Mouse (Mus musculus): ENCODE data around the gene Enpp7. TPM values are rescaled to one million over a fixed set of nuclear protein-coding genes. Genes with fewer than 3 reads are reported as not detected.

Gene Enpp7
- polyA plus RNA-seq (2012; ENCODE audit: insufficient read depth, insufficient read length, low replicate concordance, missing spikeins) = not detected in 2 replicates

DNA sequence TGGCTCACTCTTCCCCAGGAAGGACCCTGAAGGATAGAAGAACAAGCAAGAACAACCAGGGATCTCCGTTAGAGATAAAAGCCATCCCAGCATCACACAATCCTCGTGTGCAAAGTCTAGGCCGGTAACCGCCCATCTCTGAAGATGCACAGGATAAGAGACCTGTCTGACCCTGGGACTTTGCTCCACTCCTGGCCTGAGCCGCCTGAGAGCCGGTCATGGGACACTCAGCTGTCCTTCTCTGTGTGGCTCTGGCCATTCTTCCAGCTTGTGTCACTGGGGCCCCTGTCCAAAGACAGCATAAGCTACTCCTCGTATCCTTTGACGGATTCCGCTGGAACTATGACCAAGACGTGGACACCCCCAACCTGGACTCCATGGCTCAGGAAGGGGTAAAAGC is at the start of gene Enpp7:
Enpp7 (plus strand) TSS at position 190 of the 400 bp plus-strand sequence.
- 93% methylated on average over 10 of the region's 10 CpGs for WGBS
- Histone ChIP-seq H3K27ac (ENCODE audit: insufficient read depth, low read depth, low read length) (no peak within 1 kb of the TSS), H3K4me1 (ENCODE audit: control insufficient read depth, insufficient read depth, low read length) (peaks cover 26% of the 10 kb centered on the region), H3K4me3 (ENCODE audit: insufficient read depth, low read depth, low read length) (no peak within 1 kb of the TSS)
- TF ChIP-seq POLR2A (IDR thresholded peaks at IDR 0.05; ENCODE audit: insufficient read depth, low read depth, low read length) (no peak), CTCF (IDR thresholded peaks at IDR 0.05; ENCODE audit: insufficient read depth, low read depth, low read length) (no peak)

GRCm38 (mm10) chr11:118939731-118940130 is 48.3 kb upstream of the Enpp7 start:
- H3K27ac ChIP-seq (ENCODE audit: insufficient read depth, low read depth, low read length) = no peak overlapping the region
- no peak overlapping the region for H3K4me3 ChIP-seq (ENCODE audit: insufficient read depth, low read depth, low read length)
- no peak for TF ChIP-seq POLR2A (IDR thresholded peaks at IDR 0.05; ENCODE audit: insufficient read depth, low read depth, low read length)
- no peak for TF ChIP-seq CTCF (IDR thresholded peaks at IDR 0.05; ENCODE audit: insufficient read depth, low read depth, low read length)
- 91% methylated on average over 4 of the region's 4 CpGs for WGBS
- H3K4me1 ChIP-seq (ENCODE audit: control insufficient read depth, insufficient read depth, low read length) = peaks cover 10% of the 10 kb centered on the region

GRCm38 (mm10) chr11:118940539-118940938 is 47.4 kb upstream of the Enpp7 start:
- Histone ChIP-seq H3K4me3 (ENCODE audit: insufficient read depth, low read depth, low read length) (no peak overlapping the region), H3K4me1 (ENCODE audit: control insufficient read depth, insufficient read depth, low read length) (peaks cover 10% of the 10 kb centered on the region), H3K27ac (ENCODE audit: insufficient read depth, low read depth, low read length) (no peak overlapping the region)
- TF ChIP-seq CTCF (IDR thresholded peaks at IDR 0.05; ENCODE audit: insufficient read depth, low read depth, low read length) = no peak
- no peak for TF ChIP-seq POLR2A (IDR thresholded peaks at IDR 0.05; ENCODE audit: insufficient read depth, low read depth, low read length)
- 48% methylated on average over 11 of the region's 11 CpGs for WGBS

DNA sequence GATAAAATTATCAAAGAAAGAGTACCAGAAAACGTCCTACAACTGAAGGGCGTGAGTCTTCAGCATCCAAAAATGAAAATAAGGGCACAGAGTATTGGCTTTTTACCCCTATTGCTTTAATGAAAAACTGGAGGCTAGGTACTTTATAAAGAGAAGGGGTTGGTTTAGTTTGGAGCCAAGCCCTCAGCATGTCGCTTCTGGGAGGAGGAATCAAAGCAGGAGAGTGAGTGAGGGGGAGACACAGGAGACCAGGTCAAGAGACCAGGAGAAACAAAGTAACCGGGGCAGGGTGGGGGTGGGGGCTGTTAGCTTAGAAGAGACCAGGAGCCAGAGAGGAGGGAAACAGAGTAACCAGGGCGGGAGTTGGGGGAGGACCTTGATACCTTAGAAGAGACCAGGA is 46.7 kb upstream of the Enpp7 start:
- Histone ChIP-seq H3K4me1 (ENCODE audit: control insufficient read depth, insufficient read depth, low read length) (peaks cover 10% of the 10 kb centered on the region), H3K4me3 (ENCODE audit: insufficient read depth, low read depth, low read length) (no peak overlapping the region), H3K27ac (ENCODE audit: insufficient read depth, low read depth, low read length) (no peak overlapping the region)
- 41% methylated on average over 5 of the region's 5 CpGs for WGBS
- TF ChIP-seq POLR2A (IDR thresholded peaks at IDR 0.05; ENCODE audit: insufficient read depth, low read depth, low read length) = no peak
- no peak for TF ChIP-seq CTCF (IDR thresholded peaks at IDR 0.05; ENCODE audit: insufficient read depth, low read depth, low read length)

GRCm38 (mm10) chr11:118945868-118946267 is 42.1 kb upstream of the Enpp7 start:
- TF ChIP-seq POLR2A (IDR thresholded peaks at IDR 0.05; ENCODE audit: insufficient read depth, low read depth, low read length) (no peak), CTCF (IDR thresholded peaks at IDR 0.05; ENCODE audit: insufficient read depth, low read depth, low read length) (no peak)
- Histone ChIP-seq H3K4me3 (ENCODE audit: insufficient read depth, low read depth, low read length) (no peak overlapping the region), H3K4me1 (ENCODE audit: control insufficient read depth, insufficient read depth, low read length) (peaks cover 4% of the 10 kb centered on the region; the same call in 1 of the 2 replicates), H3K27ac (ENCODE audit: insufficient read depth, low read depth, low read length) (no peak overlapping the region)
- WGBS = 97% methylated on average over 8 of the region's 8 CpGs

DNA sequence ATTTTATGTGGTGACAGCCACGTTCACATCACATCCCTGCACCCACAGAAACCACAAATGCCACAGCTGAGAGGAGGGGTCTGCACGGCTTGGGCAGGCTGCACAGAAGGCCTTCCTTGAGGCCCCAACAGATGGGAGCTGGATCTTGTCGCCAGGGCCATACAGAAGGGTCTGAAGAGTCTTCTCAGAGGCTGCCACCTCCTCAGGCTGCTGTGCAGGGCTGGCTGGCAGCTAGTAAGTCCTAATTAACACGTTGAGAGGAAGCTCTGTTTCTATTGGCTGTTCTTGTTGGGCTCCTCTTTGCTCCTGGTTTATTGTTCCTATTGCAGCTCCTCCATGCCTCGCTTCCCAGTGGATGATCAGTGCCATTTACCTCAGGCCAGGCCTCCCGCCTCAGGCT is 33.0 kb upstream of the Enpp7 start:
- Histone ChIP-seq H3K27ac (ENCODE audit: insufficient read depth, low read depth, low read length) (peak overlapping the region; percentile 23; the same call in 1 of the 2 replicates), H3K4me1 (ENCODE audit: control insufficient read depth, insufficient read depth, low read length) (peaks cover 50% of the 10 kb centered on the region), H3K4me3 (ENCODE audit: insufficient read depth, low read depth, low read length) (no peak overlapping the region)
- TF ChIP-seq CTCF (IDR thresholded peaks at IDR 0.05; ENCODE audit: insufficient read depth, low read depth, low read length) (no peak), POLR2A (IDR thresholded peaks at IDR 0.05; ENCODE audit: insufficient read depth, low read depth, low read length) (no peak)
- WGBS = 23% methylated on average over 6 of the region's 6 CpGs

DNA sequence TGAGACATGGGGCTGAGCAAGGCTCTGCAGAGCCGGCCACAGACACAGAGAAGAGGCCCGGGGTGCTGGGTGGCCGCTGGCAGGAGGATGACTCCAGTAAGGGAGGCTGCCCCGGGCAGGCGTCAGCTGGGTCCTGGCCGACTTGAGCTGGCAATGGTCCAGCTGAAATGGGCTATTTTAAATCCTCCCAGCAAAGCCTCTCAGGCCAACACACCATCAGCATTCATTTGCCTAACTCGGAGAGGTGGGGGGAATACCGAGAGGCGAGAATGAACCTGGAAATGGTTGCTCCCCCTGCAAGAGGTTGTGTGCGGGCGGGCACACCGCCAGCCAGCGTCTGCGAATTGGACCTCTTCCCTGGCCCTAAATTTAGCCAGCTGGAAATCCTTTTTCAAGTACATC is 30.9 kb upstream of the Enpp7 start:
- TF ChIP-seq POLR2A (IDR thresholded peaks at IDR 0.05; ENCODE audit: insufficient read depth, low read depth, low read length) (no peak), CTCF (IDR thresholded peaks at IDR 0.05; ENCODE audit: insufficient read depth, low read depth, low read length) (no peak)
- no peak overlapping the region for H3K4me3 ChIP-seq (ENCODE audit: insufficient read depth, low read depth, low read length)
- H3K27ac ChIP-seq (ENCODE audit: insufficient read depth, low read depth, low read length) = no peak overlapping the region
- H3K4me1 ChIP-seq (ENCODE audit: control insufficient read depth, insufficient read depth, low read length) = peaks cover 62% of the 10 kb centered on the region
- WGBS = 31% methylated on average over 14 of the region's 14 CpGs

DNA sequence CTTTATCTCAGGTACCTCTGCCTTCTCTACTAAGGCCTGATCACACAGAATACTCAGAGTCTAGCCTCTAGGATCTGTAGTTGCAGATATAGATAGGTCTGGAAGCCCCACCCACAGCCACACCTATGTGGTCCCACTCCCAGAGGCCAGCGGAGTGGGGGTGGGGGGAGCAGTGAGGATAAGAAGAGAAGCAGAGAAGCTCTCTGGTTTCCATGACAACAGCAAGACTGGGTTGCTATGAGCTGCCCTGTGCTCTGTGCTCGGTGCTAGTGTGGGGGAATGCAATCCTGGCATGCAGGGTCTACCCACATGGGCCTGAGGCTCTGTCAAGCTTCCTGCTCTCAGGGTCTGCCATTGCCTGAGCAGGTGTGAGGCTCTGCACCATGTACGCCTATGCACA is 27.3 kb upstream of the Enpp7 start:
- no peak for TF ChIP-seq CTCF (IDR thresholded peaks at IDR 0.05; ENCODE audit: insufficient read depth, low read depth, low read length)
- TF ChIP-seq POLR2A (IDR thresholded peaks at IDR 0.05; ENCODE audit: insufficient read depth, low read depth, low read length) = no peak
- WGBS = 36% methylated on average over 3 of the region's 3 CpGs
- Histone ChIP-seq H3K4me1 (ENCODE audit: control insufficient read depth, insufficient read depth, low read length) (peaks cover 61% of the 10 kb centered on the region), H3K4me3 (ENCODE audit: insufficient read depth, low read depth, low read length) (no peak overlapping the region), H3K27ac (ENCODE audit: insufficient read depth, low read depth, low read length) (0 out of 2 replicates have a peak overlapping the region, but pooled peaks have one; percentile 33)

DNA sequence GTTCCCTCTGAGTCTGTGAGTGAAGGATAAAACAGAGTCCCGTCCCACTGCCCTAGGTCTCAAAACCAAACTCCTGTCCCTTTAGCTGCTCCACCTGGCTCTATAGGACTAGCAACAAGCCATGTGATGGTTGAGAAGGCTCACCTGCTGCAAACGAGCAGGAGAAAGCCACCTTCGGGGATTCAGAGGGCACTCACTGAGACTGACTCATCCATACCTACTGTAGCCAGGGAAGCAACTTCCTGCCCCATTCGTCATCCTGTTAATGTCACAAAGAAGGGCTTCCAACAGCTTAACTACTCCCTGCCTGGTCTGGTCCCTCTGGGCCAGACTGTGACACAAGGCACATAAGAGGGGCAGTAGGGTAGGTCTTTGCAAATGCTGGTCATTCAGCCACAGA is 25.5 kb upstream of the Enpp7 start:
- H3K4me3 ChIP-seq (ENCODE audit: insufficient read depth, low read depth, low read length) = no peak overlapping the region
- 62% methylated on average over 4 of the region's 4 CpGs for WGBS
- H3K27ac ChIP-seq (ENCODE audit: insufficient read depth, low read depth, low read length) = no peak overlapping the region
- peaks cover 49% of the 10 kb centered on the region for H3K4me1 ChIP-seq (ENCODE audit: control insufficient read depth, insufficient read depth, low read length)
- TF ChIP-seq POLR2A (IDR thresholded peaks at IDR 0.05; ENCODE audit: insufficient read depth, low read depth, low read length) = no peak
- TF ChIP-seq CTCF (IDR thresholded peaks at IDR 0.05; ENCODE audit: insufficient read depth, low read depth, low read length) = no peak

DNA sequence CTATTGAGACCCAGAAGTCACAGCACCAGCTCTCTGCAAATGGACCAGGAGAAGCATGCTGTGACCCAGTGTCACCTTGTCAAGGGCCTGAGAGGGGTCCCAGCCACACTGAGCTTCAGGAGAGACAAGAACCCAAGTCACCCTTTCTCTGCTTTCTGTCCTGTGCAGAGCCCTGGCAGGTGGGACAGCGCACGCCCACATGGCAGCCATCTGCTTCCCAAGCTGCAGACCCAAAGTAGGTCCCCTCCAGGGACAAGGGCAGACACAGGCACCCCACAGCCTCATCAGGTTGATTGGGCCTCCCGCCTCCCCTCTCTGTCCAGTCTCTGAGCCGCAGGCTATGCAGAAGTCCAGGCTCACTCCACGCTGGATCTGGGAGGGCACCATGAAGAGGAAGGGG is 24.1 kb upstream of the Enpp7 start:
- TF ChIP-seq CTCF (IDR thresholded peaks at IDR 0.05; ENCODE audit: insufficient read depth, low read depth, low read length) (no peak), POLR2A (IDR thresholded peaks at IDR 0.05; ENCODE audit: insufficient read depth, low read depth, low read length) (no peak)
- Histone ChIP-seq H3K4me1 (ENCODE audit: control insufficient read depth, insufficient read depth, low read length) (peaks cover 44% of the 10 kb centered on the region), H3K27ac (ENCODE audit: insufficient read depth, low read depth, low read length) (no peak overlapping the region), H3K4me3 (ENCODE audit: insufficient read depth, low read depth, low read length) (no peak overlapping the region)
- 93% methylated on average over 5 of the region's 5 CpGs for WGBS
